Mouse (Mus musculus): ENCODE results near the gene Chil1. TPM values are rescaled to one million over a fixed set of nuclear protein-coding genes. Genes with fewer than 3 reads are reported as not detected.
A peak's percentile ranks its signal among the peaks of the same experiment; 100 is the strongest.

Chil1 gene
- polyA plus RNA-seq, 1 experiment from 2014 or later = 3.9 TPM

GRCm38 (mm10) chr1:134198197-134198995, 16.4 kb downstream of the Chil1 start:
- Histone ChIP-seq H3K27ac (ENCODE audit: low read depth, low read length) (no peak overlapping the region), H3K4me1 (ENCODE audit: control insufficient read depth, insufficient read depth, low read depth, low read length) (no peaks in the 10 kb centered on the region), H3K9me3 (ENCODE audit: control insufficient read depth, low read length) (no peaks in the 10 kb centered on the region), H3K4me2 (ENCODE audit: low read length) (no peak overlapping the region), H3K27me3 (replicated peaks; ENCODE audit: control insufficient read depth, insufficient read depth, low read length) (no peaks in the 10 kb centered on the region), H3K9ac (ENCODE audit: low read depth, low read length) (no peak overlapping the region), H3K4me3 (ENCODE audit: low read length) (no peak overlapping the region), H3K36me3 (ENCODE audit: control insufficient read depth, insufficient read depth, low read length) (no peaks in the 10 kb centered on the region)
- ATAC-seq = no peak
- WGBS = 73% methylated on average over 12 of the region's 12 CpGs

GRCm38 (mm10) chr1:134200481-134200880, 18.5 kb downstream of the Chil1 start:
- Histone ChIP-seq H3K27me3 (replicated peaks; ENCODE audit: control insufficient read depth, insufficient read depth, low read length) (no peaks in the 10 kb centered on the region), H3K4me1 (ENCODE audit: control insufficient read depth, insufficient read depth, low read depth, low read length) (no peaks in the 10 kb centered on the region; the same call in 1 of the 2 replicates), H3K4me2 (ENCODE audit: low read length) (no peak overlapping the region), H3K4me3 (ENCODE audit: low read length) (no peak overlapping the region), H3K9ac (ENCODE audit: low read depth, low read length) (no peak overlapping the region), H3K9me3 (ENCODE audit: control insufficient read depth, low read length) (no peaks in the 10 kb centered on the region), H3K27ac (ENCODE audit: low read depth, low read length) (no peak overlapping the region), H3K36me3 (ENCODE audit: control insufficient read depth, insufficient read depth, low read length) (no peaks in the 10 kb centered on the region)
- WGBS = 69% methylated on average over 2 of the region's 2 CpGs
- ATAC-seq = no peak

GRCm38 (mm10) chr1:134200998-134201686, 19.2 kb downstream of the Chil1 start:
- Histone ChIP-seq H3K27ac (ENCODE audit: low read depth, low read length) (no peak overlapping the region), H3K4me1 (ENCODE audit: control insufficient read depth, insufficient read depth, low read depth, low read length) (no peaks in the 10 kb centered on the region; the same call in 1 of the 2 replicates), H3K4me3 (ENCODE audit: low read length) (no peak overlapping the region), H3K36me3 (ENCODE audit: control insufficient read depth, insufficient read depth, low read length) (no peaks in the 10 kb centered on the region), H3K9ac (ENCODE audit: low read depth, low read length) (no peak overlapping the region), H3K4me2 (ENCODE audit: low read length) (no peak overlapping the region), H3K27me3 (replicated peaks; ENCODE audit: control insufficient read depth, insufficient read depth, low read length) (no peaks in the 10 kb centered on the region), H3K9me3 (ENCODE audit: control insufficient read depth, low read length) (no peaks in the 10 kb centered on the region)
- no peak for ATAC-seq
- 89% methylated on average over 6 of the region's 6 CpGs for WGBS

DNA sequence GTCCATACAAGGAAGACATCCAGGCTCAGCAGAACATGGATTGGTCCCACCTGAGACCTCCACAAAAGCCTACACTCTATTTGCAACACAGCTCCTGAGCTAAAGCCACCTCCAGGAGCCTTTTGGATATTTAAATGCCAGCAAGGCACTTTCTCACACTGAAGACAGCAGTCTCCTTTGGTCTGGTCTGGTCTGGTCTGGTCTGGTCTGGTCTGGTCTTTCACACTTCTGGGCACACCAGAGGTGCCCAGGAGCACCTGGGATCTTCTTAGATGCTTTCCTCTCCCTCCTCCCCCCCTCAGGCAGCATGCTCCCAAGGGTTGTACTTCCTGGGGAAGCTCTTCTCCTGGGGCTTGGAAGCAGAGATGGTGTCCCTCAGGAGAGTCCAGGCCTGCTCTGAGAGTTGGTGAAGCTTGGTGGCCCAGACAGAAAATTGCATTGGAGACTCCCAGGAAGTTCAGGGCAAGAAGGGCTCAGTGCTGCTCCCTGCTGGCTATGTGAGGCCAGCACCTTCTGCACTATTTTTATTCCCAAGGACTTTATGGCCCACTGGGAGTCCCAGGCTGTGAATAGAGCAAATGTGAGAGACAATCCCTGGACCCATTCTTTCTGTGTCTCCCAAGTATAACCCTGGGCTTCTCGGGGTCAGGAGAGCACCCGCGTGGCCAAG, 19.9 kb downstream of the Chil1 start:
- Histone ChIP-seq H3K36me3 (ENCODE audit: control insufficient read depth, insufficient read depth, low read length) (no peaks in the 10 kb centered on the region), H3K9ac (ENCODE audit: low read depth, low read length) (no peak overlapping the region), H3K4me3 (ENCODE audit: low read length) (no peak overlapping the region), H3K9me3 (ENCODE audit: control insufficient read depth, low read length) (no peaks in the 10 kb centered on the region), H3K4me1 (ENCODE audit: control insufficient read depth, insufficient read depth, low read depth, low read length) (no peaks in the 10 kb centered on the region; the same call in 1 of the 2 replicates), H3K27me3 (replicated peaks; ENCODE audit: control insufficient read depth, insufficient read depth, low read length) (no peaks in the 10 kb centered on the region), H3K4me2 (ENCODE audit: low read length) (no peak overlapping the region), H3K27ac (ENCODE audit: low read depth, low read length) (no peak overlapping the region)
- 40% methylated on average over 3 of the region's 3 CpGs for WGBS
- ATAC-seq = no peak

GRCm38 (mm10) chr1:134204230-134204629, 22.3 kb downstream of the Chil1 start:
- H3K36me3 ChIP-seq (ENCODE audit: control insufficient read depth, insufficient read depth, low read length) = no peaks in the 10 kb centered on the region
- no peak for ATAC-seq
- H3K4me1 ChIP-seq (ENCODE audit: control insufficient read depth, insufficient read depth, low read depth, low read length) = no peaks in the 10 kb centered on the region; the same call in 1 of the 2 replicates
- no peaks in the 10 kb centered on the region for H3K9me3 ChIP-seq (ENCODE audit: control insufficient read depth, low read length)
- no peak overlapping the region for H3K4me3 ChIP-seq (ENCODE audit: low read length)
- 89% methylated on average over 13 of the region's 13 CpGs for WGBS
- H3K9ac ChIP-seq (ENCODE audit: low read depth, low read length) = no peak overlapping the region
- no peaks in the 10 kb centered on the region for H3K27me3 ChIP-seq (replicated peaks; ENCODE audit: control insufficient read depth, insufficient read depth, low read length)
- H3K4me2 ChIP-seq (ENCODE audit: low read length) = no peak overlapping the region
- no peak overlapping the region for H3K27ac ChIP-seq (ENCODE audit: low read depth, low read length)

- Histone ChIP-seq H3K9ac (ENCODE audit: low read depth, low read length) (no peak overlapping the region), H3K4me3 (ENCODE audit: low read length) (no peak overlapping the region), H3K27ac (ENCODE audit: low read depth, low read length) (no peak overlapping the region), H3K4me1 (ENCODE audit: control insufficient read depth, insufficient read depth, low read depth, low read length) (no peaks in the 10 kb centered on the region; the same call in 1 of the 2 replicates), H3K4me2 (ENCODE audit: low read length) (no peak overlapping the region), H3K9me3 (ENCODE audit: control insufficient read depth, low read length) (no peaks in the 10 kb centered on the region), H3K27me3 (replicated peaks; ENCODE audit: control insufficient read depth, insufficient read depth, low read length) (no peaks in the 10 kb centered on the region), H3K36me3 (ENCODE audit: control insufficient read depth, insufficient read depth, low read length) (no peaks in the 10 kb centered on the region)
- ATAC-seq = peak; percentile 55; the same call in 1 of the 2 replicates
- WGBS = 52% methylated on average over 9 of the region's 9 CpGs
Measured at GRCm38 (mm10) chr1:134205296-134206018, 23.5 kb downstream of the Chil1 start.

GRCm38 (mm10) chr1:134206085-134206484, 24.1 kb downstream of the Chil1 start:
- ATAC-seq = no peak
- Histone ChIP-seq H3K4me3 (ENCODE audit: low read length) (no peak overlapping the region), H3K36me3 (ENCODE audit: control insufficient read depth, insufficient read depth, low read length) (no peaks in the 10 kb centered on the region), H3K4me2 (ENCODE audit: low read length) (no peak overlapping the region), H3K9me3 (ENCODE audit: control insufficient read depth, low read length) (no peaks in the 10 kb centered on the region), H3K27me3 (replicated peaks; ENCODE audit: control insufficient read depth, insufficient read depth, low read length) (no peaks in the 10 kb centered on the region), H3K9ac (ENCODE audit: low read depth, low read length) (no peak overlapping the region), H3K27ac (ENCODE audit: low read depth, low read length) (no peak overlapping the region), H3K4me1 (ENCODE audit: control insufficient read depth, insufficient read depth, low read depth, low read length) (no peaks in the 10 kb centered on the region; the same call in 1 of the 2 replicates)
- WGBS = 57% methylated on average over 5 of the region's 5 CpGs

DNA sequence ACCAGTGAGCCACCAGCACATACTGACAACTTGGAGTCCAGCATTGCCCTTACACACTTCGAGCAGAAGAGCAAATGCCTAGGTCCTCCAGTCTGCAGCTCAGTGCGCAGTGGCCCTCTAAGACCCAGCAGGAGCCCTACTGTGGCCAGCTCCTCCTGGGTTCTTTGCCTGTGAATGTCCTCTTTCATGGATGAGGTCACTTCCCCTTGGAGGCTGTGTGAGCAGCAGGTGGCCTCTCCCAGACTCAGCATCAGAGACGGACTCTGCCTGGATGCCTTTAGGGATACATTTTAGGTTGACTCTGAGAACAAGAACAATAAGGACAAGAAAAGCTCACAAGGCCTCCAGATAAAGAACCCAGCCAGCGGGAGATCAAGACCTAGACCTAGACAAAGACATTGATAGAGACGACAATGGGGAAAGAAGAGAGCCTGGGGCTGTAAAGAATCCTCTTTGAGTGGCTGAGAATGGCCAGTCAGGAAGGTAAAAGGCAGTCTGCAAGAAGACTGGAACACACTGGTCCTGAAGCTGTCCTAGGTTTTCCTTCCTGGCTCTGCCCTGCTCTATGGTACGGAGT, 28.3 kb downstream of the Chil1 start:
- WGBS = 58% methylated on average over 6 of the region's 6 CpGs
- no peak for ATAC-seq
- Histone ChIP-seq H3K4me2 (ENCODE audit: low read length) (no peak overlapping the region), H3K9me3 (ENCODE audit: control insufficient read depth, low read length) (no peaks in the 10 kb centered on the region), H3K36me3 (ENCODE audit: control insufficient read depth, insufficient read depth, low read length) (no peaks in the 10 kb centered on the region), H3K27ac (ENCODE audit: low read depth, low read length) (no peak overlapping the region), H3K27me3 (replicated peaks; ENCODE audit: control insufficient read depth, insufficient read depth, low read length) (no peaks in the 10 kb centered on the region), H3K9ac (ENCODE audit: low read depth, low read length) (no peak overlapping the region), H3K4me1 (ENCODE audit: control insufficient read depth, insufficient read depth, low read depth, low read length) (no peaks in the 10 kb centered on the region; the same call in 1 of the 2 replicates), H3K4me3 (ENCODE audit: low read length) (no peak overlapping the region)
